Mouse (Mus musculus) megakaryocyte, embryonic 14.5 days (primary cell): Measurements from ENCODE around the gene Sept9. TPM values are rescaled to one million over a fixed set of nuclear protein-coding genes. Genes with fewer than 3 reads are reported as not detected.

Experiments used
- H3K27me3 ChIP-seq: replicated peaks from 2 replicates; pipeline ENCODE3; 2012; ENCODE audit warnings: inconsistent platforms
- H3K36me3 ChIP-seq: replicated peaks from 2 replicates; pipeline ENCODE3; 2012; ENCODE audit warnings: low read length, inconsistent platforms, mixed read lengths
- H3K4me1 ChIP-seq: 2 replicates; pipeline ENCODE4 v1.6.1; 2012; ENCODE audit warnings: inconsistent platforms
- H3K4me3 ChIP-seq: replicated peaks from 2 replicates; pipeline ENCODE3; 2012; ENCODE audit warnings: moderate library complexity, mild to moderate bottlenecking, inconsistent platforms
- H3K9me3 ChIP-seq: 2 replicates; pipeline ENCODE4 v1.6.1; 2012; ENCODE audit warnings: inconsistent platforms
- FLI1 ChIP-seq: IDR thresholded peaks from 2 replicates; pipeline ENCODE4 v1.6.1; 2012; ENCODE audit warnings: low read length, inconsistent platforms, mixed read lengths
- GATA1 ChIP-seq: IDR thresholded peaks from 3 replicates; pipeline ENCODE4 v1.6.1; 2012; ENCODE audit warnings: mixed read lengths, low read length, inconsistent platforms, borderline replicate concordance
- polyA plus RNA-seq: library from polyadenylated mRNA; stranded (reverse); fragments of >175 nt; gene quantifications from 2 replicates; pipeline ENCODE4 v1.2.3, GENCODE M21; 2012; ENCODE audit warnings: low replicate concordance; ENCODE audit not compliant: insufficient read depth

Gene Sept9
- polyA plus RNA-seq, 1 experiment, result 618 TPM

- Histone ChIP-seq H3K36me3 (peaks cover 64% of the 10 kb centered on the region), H3K4me1 (peaks cover 41% of the 10 kb centered on the region), H3K9me3 (no peaks in the 10 kb centered on the region), H3K4me3 (no peak overlapping the region), H3K27me3 (peaks cover 6% of the 10 kb centered on the region)
- TF ChIP-seq GATA1 (no peak), FLI1 (no peak)
These were observed 162.8 kb downstream of the Sept9 start for GRCm38 (mm10) chr11:117362307-117362706.

GRCm38 (mm10) chr11:117363918-117364317, 164.5 kb downstream of the Sept9 start:
- H3K36me3 ChIP-seq, result peaks cover 48% of the 10 kb centered on the region
- no peak overlapping the region for H3K4me3 ChIP-seq
- peaks cover 19% of the 10 kb centered on the region for H3K27me3 ChIP-seq
- TF ChIP-seq GATA1 (no peak), FLI1 (no peak)
- H3K9me3 ChIP-seq, result no peaks in the 10 kb centered on the region
- H3K4me1 ChIP-seq, result peaks cover 25% of the 10 kb centered on the region

- H3K36me3 ChIP-seq, result peaks cover 23% of the 10 kb centered on the region
- no peak for TF ChIP-seq GATA1
- no peak for TF ChIP-seq FLI1
- peaks cover 8% of the 10 kb centered on the region; the same call in 1 of the 2 replicates for H3K9me3 ChIP-seq
- H3K4me3 ChIP-seq, result no peak overlapping the region
- peaks cover 16% of the 10 kb centered on the region for H3K4me1 ChIP-seq
- H3K27me3 ChIP-seq, result peaks cover 40% of the 10 kb centered on the region
These were observed 167.0 kb downstream of the Sept9 start for GRCm38 (mm10) chr11:117366426-117366825.

- Histone ChIP-seq H3K36me3 (peaks cover 18% of the 10 kb centered on the region), H3K27me3 (peaks cover 42% of the 10 kb centered on the region), H3K4me1 (peaks cover 16% of the 10 kb centered on the region)
These were observed 167.4 kb downstream of the Sept9 start for GRCm38 (mm10) chr11:117366861-117367357.

GRCm38 (mm10) chr11:117367937-117368336, 168.5 kb downstream of the Sept9 start:
- Histone ChIP-seq H3K36me3 (peaks cover 8% of the 10 kb centered on the region), H3K27me3 (peaks cover 50% of the 10 kb centered on the region), H3K4me1 (peaks cover 16% of the 10 kb centered on the region), H3K4me3 (no peak overlapping the region), H3K9me3 (peaks cover 8% of the 10 kb centered on the region; the same call in 1 of the 2 replicates)
- TF ChIP-seq GATA1 (no peak), FLI1 (no peak)

More at GRCm38 (mm10) chr11:117366861-117367357, 167.4 kb downstream of the Sept9 start:
- H3K9me3 ChIP-seq, result peaks cover 8% of the 10 kb centered on the region; the same call in 1 of the 2 replicates
- no peak for TF ChIP-seq FLI1
- no peak for TF ChIP-seq GATA1
- H3K4me3 ChIP-seq, result no peak overlapping the region

GRCm38 (mm10) chr11:117369347-117369746, 169.9 kb downstream of the Sept9 start:
- Histone ChIP-seq H3K4me1 (peaks cover 16% of the 10 kb centered on the region), H3K36me3 (no peaks in the 10 kb centered on the region), H3K9me3 (peaks cover 8% of the 10 kb centered on the region; the same call in 1 of the 2 replicates), H3K4me3 (no peak overlapping the region), H3K27me3 (peaks cover 64% of the 10 kb centered on the region)
- TF ChIP-seq FLI1 (no peak), GATA1 (no peak)

GRCm38 (mm10) chr11:117370262-117370850, 170.9 kb downstream of the Sept9 start:
- H3K4me1 ChIP-seq, result peaks cover 13% of the 10 kb centered on the region
- no peaks in the 10 kb centered on the region for H3K36me3 ChIP-seq
- TF ChIP-seq FLI1 (no peak), GATA1 (no peak)
- H3K27me3 ChIP-seq, result peaks cover 73% of the 10 kb centered on the region
- H3K9me3 ChIP-seq, result peaks cover 8% of the 10 kb centered on the region; the same call in 1 of the 2 replicates
- no peak overlapping the region for H3K4me3 ChIP-seq

- peaks cover 8% of the 10 kb centered on the region; the same call in 1 of the 2 replicates for H3K9me3 ChIP-seq
- H3K4me1 ChIP-seq, result no peaks in the 10 kb centered on the region; the same call in 1 of the 2 replicates
- TF ChIP-seq GATA1 (no peak), FLI1 (no peak)
- no peaks in the 10 kb centered on the region for H3K36me3 ChIP-seq
- H3K27me3 ChIP-seq, result peaks cover 80% of the 10 kb centered on the region
- no peak overlapping the region for H3K4me3 ChIP-seq
These were observed 173.1 kb downstream of the Sept9 start for GRCm38 (mm10) chr11:117372537-117372936.

GRCm38 (mm10) chr11:117373195-117373594, 173.7 kb downstream of the Sept9 start:
- peaks cover 8% of the 10 kb centered on the region; the same call in 1 of the 2 replicates for H3K9me3 ChIP-seq
- TF ChIP-seq GATA1 (no peak), FLI1 (no peak)
- H3K4me1 ChIP-seq, result no peaks in the 10 kb centered on the region; the same call in 1 of the 2 replicates
- H3K4me3 ChIP-seq, result no peak overlapping the region
- H3K36me3 ChIP-seq, result no peaks in the 10 kb centered on the region
- peaks cover 78% of the 10 kb centered on the region for H3K27me3 ChIP-seq

GRCm38 (mm10) chr11:117373870-117374269, 174.4 kb downstream of the Sept9 start:
- no peak overlapping the region for H3K4me3 ChIP-seq
- no peaks in the 10 kb centered on the region; the same call in 1 of the 2 replicates for H3K4me1 ChIP-seq
- H3K27me3 ChIP-seq, result peaks cover 79% of the 10 kb centered on the region
- TF ChIP-seq FLI1, result no peak
- H3K36me3 ChIP-seq, result no peaks in the 10 kb centered on the region
- H3K9me3 ChIP-seq, result peaks cover 8% of the 10 kb centered on the region; the same call in 1 of the 2 replicates
